Mouse (Mus musculus): ENCODE results near the gene St13. TPM values are rescaled to one million over a fixed set of nuclear protein-coding genes. Genes with fewer than 3 reads are reported as not detected.
"Not testable (repeated sequence)": the region's sequence is repeated elsewhere in the genome, so short reads cannot be mapped to it uniquely, and the experiment has no call there.

St13 gene
- polyA plus RNA-seq (2015; fragmentation: Nextera tagmentation; extraction: Ambion mirVana): 199 and 201 TPM in 2 replicates

DNA sequence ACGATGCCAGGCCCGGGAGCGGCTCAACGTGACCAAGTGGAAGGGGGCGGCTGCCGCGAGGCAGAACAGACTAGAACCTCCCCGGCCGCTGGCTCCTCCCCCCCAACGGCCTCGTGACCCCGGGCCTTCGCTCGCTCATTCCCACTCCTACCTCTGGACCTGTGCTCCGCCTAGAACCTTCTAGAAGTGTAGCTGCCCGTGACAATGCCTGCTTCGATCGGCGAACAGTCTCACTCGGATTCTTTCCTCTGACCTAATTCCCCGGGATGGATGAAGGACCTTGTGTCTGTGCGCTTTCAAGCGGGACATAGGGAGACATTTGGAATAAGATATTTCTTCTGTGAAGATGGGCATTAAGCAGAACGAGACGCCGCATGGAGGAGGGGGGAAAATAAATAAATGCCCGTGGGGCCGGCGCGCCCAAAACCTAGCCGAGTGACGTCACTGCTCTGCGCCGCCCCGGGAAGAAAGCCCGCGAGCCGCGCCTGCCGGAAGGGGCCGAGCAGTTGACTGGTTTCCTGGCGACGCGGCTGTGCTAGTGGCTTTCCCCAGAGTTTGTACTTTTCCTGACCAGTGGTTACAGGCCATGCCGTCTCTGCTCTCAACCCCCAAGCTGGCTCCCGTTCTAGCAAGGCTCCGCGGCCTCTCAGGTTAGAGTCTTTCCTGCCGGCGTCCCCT, at the start of gene St13, which contains the start of gene Xpnpep3:
St13 (minus strand) TSS at position 440 of the 678 bp plus-strand sequence.
Xpnpep3 (plus strand) TSS at position 501 of the 678 bp plus-strand sequence.
- Histone ChIP-seq H3K27ac (peak within 1 kb of the TSS; percentile 94), H3K36me3 (ENCODE audit: poor library complexity, severe bottlenecking) (no peaks in the 10 kb centered on the region), H3K4me3 (peak within 1 kb of the TSS; percentile 89), H3K4me1 (peaks cover 34% of the 10 kb centered on the region), H3K4me2 (peak within 1 kb of the TSS; percentile 73), H3K27me3 (no peaks in the 10 kb centered on the region), H3K9me3 (replicated peaks) (no peaks in the 10 kb centered on the region), H3K9ac (peak within 1 kb of the TSS; percentile 93)
- WGBS: under 1% methylated on average over 50 of the region's 50 CpGs
- peak; percentile 98 for ATAC-seq

DNA sequence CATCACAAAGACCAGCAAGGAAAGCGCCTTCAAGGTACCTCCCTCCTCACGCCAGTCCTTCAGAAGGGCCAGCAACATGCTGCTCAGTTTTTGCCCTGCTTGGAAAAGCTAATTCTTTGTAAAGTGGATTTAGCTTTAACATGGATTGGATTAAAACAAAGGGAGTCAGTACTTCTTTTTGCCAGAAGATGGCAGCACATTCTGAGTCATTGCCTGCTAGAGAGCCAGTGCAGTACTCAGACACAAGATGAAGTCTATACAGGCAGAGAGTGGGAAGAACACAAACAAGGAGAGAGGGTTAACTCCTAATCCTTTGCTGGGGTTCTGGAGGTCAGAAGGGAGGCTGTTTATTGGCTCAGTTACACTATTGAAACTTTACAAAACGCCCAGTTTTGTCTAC, 48.6 kb upstream of the St13 start:
- peaks cover 19% of the 10 kb centered on the region for H3K36me3 ChIP-seq (ENCODE audit: poor library complexity, severe bottlenecking)
- 0 out of 2 replicates have a peak, but pooled peaks have one; percentile 53 for ATAC-seq
- no peak overlapping the region for H3K4me3 ChIP-seq
- H3K4me2 ChIP-seq: no peak overlapping the region
- H3K27ac ChIP-seq: 0 out of 2 replicates have a peak overlapping the region, but pooled peaks have one; percentile 19
- 40% methylated on average over 3 of the region's 3 CpGs for WGBS
- H3K4me1 ChIP-seq: no peaks in the 10 kb centered on the region
- H3K27me3 ChIP-seq: no peaks in the 10 kb centered on the region
- no peaks in the 10 kb centered on the region for H3K9me3 ChIP-seq (replicated peaks)
- no peak overlapping the region for H3K9ac ChIP-seq

DNA sequence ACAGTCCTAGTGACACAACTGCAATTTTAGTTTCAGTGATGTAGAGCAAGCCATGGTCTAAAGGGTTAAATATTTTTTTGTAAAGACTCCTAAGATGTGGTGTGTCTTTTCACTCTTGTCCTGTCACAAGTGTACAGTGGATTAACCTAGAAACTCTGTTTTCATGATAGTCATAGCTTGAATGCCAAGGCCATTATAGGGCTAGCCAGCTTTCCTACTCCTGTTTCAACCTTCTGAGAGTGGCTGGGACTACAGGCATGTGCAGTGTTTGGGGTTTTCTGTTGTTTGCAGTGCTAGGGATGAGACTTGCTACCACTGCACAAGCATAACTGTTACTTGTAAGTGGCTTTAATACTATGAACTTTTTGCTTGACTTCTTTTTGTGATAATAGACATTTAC, 39.4 kb upstream of the St13 start:
- Histone ChIP-seq H3K4me3 (no peak overlapping the region), H3K4me2 (no peak overlapping the region), H3K36me3 (ENCODE audit: poor library complexity, severe bottlenecking) (peaks cover 20% of the 10 kb centered on the region; the same call in 1 of the 2 replicates), H3K27me3 (no peaks in the 10 kb centered on the region), H3K4me1 (no peaks in the 10 kb centered on the region), H3K9me3 (replicated peaks) (no peaks in the 10 kb centered on the region), H3K9ac (no peak overlapping the region), H3K27ac (no peak overlapping the region)
- ATAC-seq: no peak

DNA sequence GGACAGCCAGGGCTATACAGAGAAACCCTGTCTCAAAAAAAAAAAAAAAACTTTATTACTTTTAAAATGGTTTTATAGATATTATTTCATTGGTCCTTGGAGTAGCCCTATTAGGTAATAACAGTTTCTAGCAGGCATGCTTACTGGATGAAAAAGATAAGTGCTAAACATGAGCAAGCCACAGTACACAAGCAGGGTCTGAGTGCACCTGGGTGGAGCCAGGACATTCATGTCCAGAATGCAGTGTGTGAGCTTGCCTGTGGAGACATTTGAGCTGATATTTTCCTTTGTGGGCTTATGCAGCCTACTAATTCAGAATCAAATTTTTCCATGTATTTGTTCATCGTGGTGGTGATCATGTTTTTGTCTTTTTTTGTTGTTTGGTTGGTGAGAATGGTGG, 38.5 kb upstream of the St13 start:
- H3K9ac ChIP-seq: no peak overlapping the region
- H3K27ac ChIP-seq: no peak overlapping the region
- H3K4me1 ChIP-seq: no peaks in the 10 kb centered on the region
- H3K27me3 ChIP-seq: no peaks in the 10 kb centered on the region
- ATAC-seq: no peak
- H3K9me3 ChIP-seq (replicated peaks): no peaks in the 10 kb centered on the region
- H3K4me3 ChIP-seq: no peak overlapping the region
- peaks cover 17% of the 10 kb centered on the region; the same call in 1 of the 2 replicates for H3K36me3 ChIP-seq (ENCODE audit: poor library complexity, severe bottlenecking)
- WGBS: 97% methylated on average over 1 of the region's 1 CpGs
- H3K4me2 ChIP-seq: no peak overlapping the region

DNA sequence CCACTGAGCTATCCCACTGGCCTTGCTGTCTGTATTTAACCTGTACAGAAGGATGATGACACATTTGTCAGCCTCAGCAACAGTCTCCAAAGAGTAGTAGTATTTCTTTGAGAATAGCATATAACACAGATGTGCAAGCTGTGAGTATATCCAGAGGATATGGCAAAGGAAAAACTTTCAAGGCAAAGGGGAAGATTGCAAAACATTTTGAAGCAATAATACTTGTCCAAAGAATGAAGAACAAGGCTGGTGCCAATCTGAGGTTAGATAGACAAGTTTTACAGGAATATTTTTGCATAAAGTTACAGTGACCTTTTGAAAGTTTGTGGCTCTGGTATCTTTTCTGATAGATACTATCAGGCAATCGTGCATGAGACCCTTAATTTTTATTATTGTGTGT, 31.3 kb upstream of the St13 start:
- H3K4me1 ChIP-seq: no peaks in the 10 kb centered on the region
- no peaks in the 10 kb centered on the region for H3K27me3 ChIP-seq
- H3K27ac ChIP-seq: no peak overlapping the region
- H3K4me2 ChIP-seq: no peak overlapping the region
- H3K9me3 ChIP-seq (replicated peaks): no peaks in the 10 kb centered on the region
- no peak for ATAC-seq
- H3K4me3 ChIP-seq: no peak overlapping the region
- peaks cover 32% of the 10 kb centered on the region for H3K36me3 ChIP-seq (ENCODE audit: poor library complexity, severe bottlenecking)
- WGBS: 95% methylated on average over 1 of the region's 1 CpGs
- no peak overlapping the region for H3K9ac ChIP-seq

DNA sequence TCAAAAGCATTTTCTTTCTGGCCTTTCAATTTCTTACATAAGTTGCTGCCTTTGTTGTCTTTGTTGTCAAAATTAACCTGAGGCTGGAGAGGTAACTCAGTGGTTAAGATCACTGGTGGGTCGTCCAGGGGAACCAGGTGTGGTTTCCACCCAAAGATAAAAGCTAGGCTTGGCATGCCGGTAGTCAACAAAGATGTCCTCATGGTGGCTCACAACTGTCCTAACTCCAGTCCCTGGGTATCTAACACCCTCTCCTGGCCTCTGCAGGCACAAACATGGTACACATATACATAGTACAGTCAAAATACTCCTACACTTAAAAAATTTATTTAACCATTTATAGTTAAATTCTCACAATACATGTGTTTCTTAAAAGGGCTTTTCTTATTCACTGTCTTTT, 28.1 kb upstream of the St13 start:
- Histone ChIP-seq H3K4me3 (no peak overlapping the region), H3K27ac (no peak overlapping the region), H3K27me3 (no peaks in the 10 kb centered on the region), H3K9me3 (replicated peaks) (no peaks in the 10 kb centered on the region), H3K4me2 (no peak overlapping the region), H3K9ac (no peak overlapping the region), H3K36me3 (ENCODE audit: poor library complexity, severe bottlenecking) (peaks cover 32% of the 10 kb centered on the region), H3K4me1 (no peaks in the 10 kb centered on the region)
- WGBS: 89% methylated on average over 2 of the region's 2 CpGs
- no peak for ATAC-seq

DNA sequence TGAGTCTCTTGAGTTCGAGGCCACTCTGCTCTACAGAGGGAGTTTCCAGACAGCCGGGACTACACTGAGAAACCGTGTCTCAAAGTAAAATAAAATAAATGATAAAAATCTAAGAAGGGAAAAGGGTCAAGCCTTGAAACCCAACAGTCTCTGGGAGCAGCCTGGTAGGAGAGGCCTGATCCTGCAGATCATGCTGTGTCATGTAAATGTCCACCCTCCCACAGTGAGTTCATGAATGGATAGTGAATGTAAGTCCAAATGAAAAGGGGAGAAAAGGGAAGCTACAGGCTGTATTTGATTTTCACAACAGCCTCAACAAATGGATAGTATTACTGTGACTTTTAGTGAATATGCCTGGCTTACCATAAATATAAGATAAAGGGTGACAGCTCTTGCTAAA, 25.4 kb upstream of the St13 start:
- Histone ChIP-seq H3K9ac (no peak overlapping the region), H3K36me3 (ENCODE audit: poor library complexity, severe bottlenecking) (peaks cover 9% of the 10 kb centered on the region), H3K27me3 (no peaks in the 10 kb centered on the region), H3K4me3 (no peak overlapping the region), H3K27ac (no peak overlapping the region), H3K9me3 (replicated peaks) (no peaks in the 10 kb centered on the region), H3K4me2 (no peak overlapping the region), H3K4me1 (peaks cover 9% of the 10 kb centered on the region)
- 86% methylated on average over 3 of the region's 3 CpGs for WGBS
- ATAC-seq: no peak

DNA sequence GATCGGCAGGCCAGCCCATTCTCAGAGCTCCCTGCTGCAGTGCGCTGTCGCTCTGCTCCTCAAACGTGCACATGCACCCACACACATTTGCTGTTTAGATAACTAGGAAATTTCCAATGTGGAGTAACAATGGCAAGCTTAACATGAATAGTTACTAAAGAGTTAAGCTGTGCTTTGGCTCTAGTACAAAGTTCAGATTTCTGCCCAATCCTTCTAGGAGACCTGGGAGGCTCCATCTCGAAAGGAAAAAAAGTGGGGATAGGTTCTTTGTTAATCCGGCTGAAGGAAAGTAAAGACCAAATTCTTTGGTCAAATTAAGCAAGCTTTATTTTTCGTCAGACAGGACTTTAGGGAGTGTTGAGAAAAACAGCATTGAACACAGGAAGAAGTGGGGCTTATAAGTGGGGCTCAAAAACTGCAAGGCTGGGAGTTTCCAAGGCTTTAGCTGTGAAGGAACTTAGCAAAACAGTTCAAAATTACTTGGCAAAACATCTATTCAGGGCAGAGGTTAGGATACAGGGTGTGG, 22.3 kb upstream of the St13 start:
- no peak overlapping the region for H3K27ac ChIP-seq

DNA sequence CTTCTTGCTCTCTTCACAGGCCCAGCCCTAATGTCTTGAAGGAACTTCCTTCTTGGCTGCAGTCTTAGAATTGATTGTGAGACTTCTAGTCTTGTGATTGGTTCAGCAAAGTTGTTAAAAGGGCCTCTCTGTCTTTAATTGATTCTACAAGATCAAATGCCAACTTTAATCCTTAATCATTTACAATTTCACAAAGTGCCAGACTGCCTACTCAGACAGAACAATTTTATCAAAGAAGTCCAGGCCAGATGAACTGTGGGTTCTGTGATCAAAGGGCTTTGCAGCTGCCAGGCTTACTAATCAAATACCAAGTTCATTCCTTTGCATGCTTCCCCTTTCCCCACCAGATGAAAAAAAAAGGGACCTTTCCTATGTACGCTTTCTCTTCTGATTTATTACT, 21.6 kb upstream of the St13 start:
- Histone ChIP-seq H3K27ac (no peak overlapping the region), H3K36me3 (ENCODE audit: poor library complexity, severe bottlenecking) (no peaks in the 10 kb centered on the region), H3K4me3 (no peak overlapping the region), H3K9me3 (replicated peaks) (no peaks in the 10 kb centered on the region), H3K4me2 (no peak overlapping the region), H3K4me1 (peaks cover 18% of the 10 kb centered on the region), H3K27me3 (no peaks in the 10 kb centered on the region), H3K9ac (no peak overlapping the region)
- ATAC-seq: no peak
- 47% methylated on average over 1 of the region's 1 CpGs for WGBS

More for the DNA sequence above, 22.3 kb upstream of the St13 start:
- Histone ChIP-seq H3K4me3 (no peak overlapping the region), H3K9me3 (replicated peaks) (no peaks in the 10 kb centered on the region), H3K9ac (no peak overlapping the region; the same call in 1 of the 2 replicates), H3K4me1 (peaks cover 10% of the 10 kb centered on the region), H3K4me2 (no peak overlapping the region), H3K27me3 (no peaks in the 10 kb centered on the region), H3K36me3 (ENCODE audit: poor library complexity, severe bottlenecking) (peaks cover 1% of the 10 kb centered on the region)
- WGBS: 55% methylated on average over 7 of the region's 7 CpGs
- no peak for ATAC-seq

DNA sequence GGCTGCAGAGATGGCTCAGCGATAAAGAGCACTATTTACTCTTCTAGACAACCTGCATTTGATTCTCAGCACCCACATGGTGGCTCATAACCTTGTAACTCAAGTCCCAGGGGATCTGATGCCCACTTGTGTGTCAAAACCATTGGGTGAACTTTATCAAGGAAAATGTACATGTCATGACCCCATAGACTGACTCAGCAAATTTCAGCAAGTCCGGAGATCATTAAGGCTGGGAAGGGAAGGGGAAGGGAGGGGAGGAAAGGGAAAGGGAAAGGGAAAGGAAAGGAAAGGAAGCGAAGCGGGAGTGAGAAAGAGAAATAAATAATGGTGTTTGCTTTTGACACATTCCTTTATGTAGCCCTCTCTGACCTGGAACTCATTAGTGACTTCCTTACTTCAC, 18.2 kb upstream of the St13 start:
- H3K9me3 ChIP-seq (replicated peaks): no peaks in the 10 kb centered on the region
- no peak overlapping the region for H3K27ac ChIP-seq
- WGBS: 89% methylated on average over 4 of the region's 4 CpGs
- no peak overlapping the region for H3K9ac ChIP-seq
- H3K4me3 ChIP-seq: no peak overlapping the region
- H3K4me2 ChIP-seq: no peak overlapping the region
- no peaks in the 10 kb centered on the region for H3K27me3 ChIP-seq
- peaks cover 18% of the 10 kb centered on the region for H3K4me1 ChIP-seq
- ATAC-seq: no peak
- H3K36me3 ChIP-seq (ENCODE audit: poor library complexity, severe bottlenecking): no peaks in the 10 kb centered on the region

DNA sequence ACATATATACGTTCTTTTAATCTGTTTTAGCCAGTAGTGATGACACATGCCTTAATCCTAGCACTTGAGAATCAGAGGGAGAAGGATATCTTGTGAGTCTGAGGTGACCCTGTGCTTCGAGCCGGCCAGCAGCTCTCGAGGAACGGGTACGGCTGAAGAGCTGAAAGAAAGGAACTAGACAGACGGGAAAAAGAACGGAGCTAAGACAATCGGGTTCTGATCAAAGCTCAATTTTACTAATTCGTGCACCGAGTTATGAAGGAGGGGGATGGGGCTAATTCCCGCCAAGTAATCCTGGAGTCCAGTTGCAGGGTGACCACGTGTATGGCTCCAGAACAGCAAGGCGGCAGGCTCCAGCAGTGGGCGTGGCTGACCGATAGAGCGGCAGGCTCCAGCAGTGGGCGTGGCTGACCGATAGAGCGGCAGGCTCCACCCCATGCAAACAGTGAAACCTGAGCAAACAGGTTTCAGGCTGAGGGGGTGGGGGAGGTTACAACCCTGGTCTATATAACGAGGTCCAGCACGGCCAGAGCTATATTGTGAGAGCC, 17.0 kb upstream of the St13 start:
- WGBS: 4% methylated on average over 22 of the region's 22 CpGs
- not testable (repeated sequence) for H3K9me3 ChIP-seq (replicated peaks); H3K27me3 ChIP-seq; H3K27ac ChIP-seq; H3K36me3 ChIP-seq (ENCODE audit: poor library complexity, severe bottlenecking)
- Histone ChIP-seq H3K4me1 (peaks cover 18% of the 10 kb centered on the region), H3K9ac (peak overlapping the region; percentile 37; the same call in 1 of the 2 replicates), H3K4me3 (peak overlapping the region; percentile 31), H3K4me2 (peak overlapping the region; percentile 58)
- ATAC-seq: peak; percentile 30; the same call in 1 of the 2 replicates

DNA sequence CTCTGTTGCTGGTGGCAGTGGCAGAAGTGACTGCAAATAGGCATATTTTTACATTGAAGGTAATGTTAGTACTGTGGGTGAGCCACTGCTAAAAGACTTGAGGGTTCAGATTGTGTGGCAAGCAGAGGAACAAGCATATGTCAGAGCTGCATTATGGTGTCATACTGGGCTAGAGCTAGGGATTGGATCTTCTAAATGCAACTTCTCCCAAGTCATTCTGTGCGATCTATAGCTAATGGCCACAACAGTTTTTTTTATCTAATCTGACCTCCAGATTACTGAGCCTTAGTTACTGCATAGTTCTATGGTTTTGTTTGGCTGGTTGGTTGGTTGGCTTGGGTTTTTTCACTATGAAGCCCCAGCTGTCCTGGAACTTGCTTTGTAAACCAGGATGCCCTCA, 8.3 kb upstream of the St13 start, which contains the start of gene Dnajb7:
Dnajb7 (minus strand) TSS at position 101 of the 400 bp plus-strand sequence.
- H3K9ac ChIP-seq: no peak within 1 kb of the TSS
- no peak within 1 kb of the TSS for H3K4me3 ChIP-seq
- no peaks in the 10 kb centered on the region for H3K27me3 ChIP-seq
- 100% methylated on average over 1 of the region's 1 CpGs for WGBS
- H3K4me1 ChIP-seq: no peaks in the 10 kb centered on the region
- ATAC-seq: no peak
- H3K4me2 ChIP-seq: no peak within 1 kb of the TSS
- 0 out of 2 replicates have a peak, but pooled peaks cover 4% of the 10 kb centered on the region for H3K36me3 ChIP-seq (ENCODE audit: poor library complexity, severe bottlenecking)
- no peaks in the 10 kb centered on the region for H3K9me3 ChIP-seq (replicated peaks)
- no peak within 1 kb of the TSS for H3K27ac ChIP-seq
